Comparison of ENCODE assay signal across 9 mouse cellular contexts in genomic region chr16:20733731-20734730, GRCm38 (mm10). TPM values are rescaled to one million over a fixed set of nuclear protein-coding genes. Genes with fewer than 3 reads are reported as not detected.
DNase-seq lines count a peak whose midpoint lies in the region; ATAC-seq and TF ChIP-seq lines count a peak whose summit lies in the region.
"Had no signal": no experiment of that assay in that cellular context is flagged by ENCODE, and none has a peak within 500 bp of the region (broad histone marks: within the 10 kb centered on the region; RNA-seq: fewer than 3 reads in every experiment).

TSS of gene Thpo (minus strand) at chr16:20734511.

- no peak for TF ChIP-seq CTCF in small intestine, adult 2 months (IDR thresholded peaks at IDR 0.05; ENCODE audit: extremely low read depth, insufficient read length, insufficient replicate concordance, low read depth, low read length)

- ATAC-seq in heart, embryonic 12.5 days (ENCODE audit: insufficient number of reproducible peaks, low FRiP score) = no peak
- no peak for ATAC-seq in limb, embryonic 13.5 days (ENCODE audit: low FRiP score, low read depth)
- no peak for ATAC-seq in megakaryocyte-erythroid progenitor cell, adult 5-6 weeks (replicated peaks; ENCODE audit: low FRiP score, low TSS enrichment, poor library complexity, severe bottlenecking)

- no peaks in the 10 kb centered on the region for H3K36me3 ChIP-seq in heart, embryonic 12.5 days
- H3K36me3 ChIP-seq in forebrain, embryonic 10.5 days (replicated peaks) = no peaks in the 10 kb centered on the region
- H3K36me3 ChIP-seq in limb, embryonic 13.5 days = peaks cover 14% of the 10 kb centered on the region
- H3K36me3 ChIP-seq in small intestine, adult 2 months (ENCODE audit: control insufficient read depth, insufficient read depth, low read length) = no peaks in the 10 kb centered on the region

- H3K27me3 ChIP-seq in heart, embryonic 12.5 days (replicated peaks) = peaks cover 68% of the 10 kb centered on the region
- H3K27me3 ChIP-seq in forebrain, embryonic 10.5 days (ENCODE audit: poor library complexity, severe bottlenecking) = peaks cover 68% of the 10 kb centered on the region
- H3K27me3 ChIP-seq in limb, embryonic 13.5 days = peaks cover 47% of the 10 kb centered on the region
- peaks cover 20% of the 10 kb centered on the region for H3K27me3 ChIP-seq in small intestine, adult 2 months (ENCODE audit: control insufficient read depth, insufficient read depth, low read length)

- peak within 1 kb of the TSS; percentile 79 for H3K9ac ChIP-seq in heart, embryonic 12.5 days
- H3K9ac ChIP-seq in limb, embryonic 13.5 days = peak within 1 kb of the TSS; percentile 81

- WGBS in heart, embryonic 12.5 days = 2% methylated on average over 45 of the region's 45 CpGs
- 3% methylated on average over 45 of the region's 45 CpGs for WGBS in forebrain, embryonic 10.5 days
- 3% methylated on average over 45 of the region's 45 CpGs for WGBS in limb, embryonic 13.5 days
- WGBS in small intestine, adult 2 months = 9% methylated on average over 45 of the region's 45 CpGs

- H3K4me1 ChIP-seq in heart, embryonic 12.5 days (replicated peaks) = peaks cover 19% of the 10 kb centered on the region
- peaks cover 39% of the 10 kb centered on the region for H3K4me1 ChIP-seq in forebrain, embryonic 10.5 days
- H3K4me1 ChIP-seq in limb, embryonic 13.5 days = peaks cover 29% of the 10 kb centered on the region
- H3K4me1 ChIP-seq in small intestine, adult 2 months (ENCODE audit: control insufficient read depth, insufficient read depth, insufficient read length, low read length) = peaks cover 13% of the 10 kb centered on the region

- no peaks in the 10 kb centered on the region for H3K9me3 ChIP-seq in heart, embryonic 12.5 days (replicated peaks)
- H3K9me3 ChIP-seq in forebrain, embryonic 10.5 days = no peaks in the 10 kb centered on the region
- no peaks in the 10 kb centered on the region for H3K9me3 ChIP-seq in limb, embryonic 13.5 days

- no peak within 1 kb of the TSS for H3K27ac ChIP-seq in heart, embryonic 12.5 days (ENCODE audit: poor library complexity, severe bottlenecking)
- peak within 1 kb of the TSS; percentile 91 for H3K27ac ChIP-seq in forebrain, embryonic 10.5 days
- H3K27ac ChIP-seq in limb, embryonic 13.5 days = peak within 1 kb of the TSS; percentile 80; the same call in 1 of the 2 replicates
- no peak within 1 kb of the TSS for H3K27ac ChIP-seq in small intestine, adult 2 months (ENCODE audit: insufficient read depth, low read depth, low read length)
- H3K27ac ChIP-seq: macrophage had no signal

- intact Hi-C loops in heart, postnatal 14 days (cut with DNase I) = no loop called here

- peak within 1 kb of the TSS; percentile 71 for H3K4me3 ChIP-seq in heart, embryonic 12.5 days
- H3K4me3 ChIP-seq in forebrain, embryonic 10.5 days = peak within 1 kb of the TSS; percentile 79
- H3K4me3 ChIP-seq in limb, embryonic 13.5 days = peak within 1 kb of the TSS; percentile 71
- H3K4me3 ChIP-seq in small intestine, adult 2 months (ENCODE audit: low read depth, low read length) = peak within 1 kb of the TSS; percentile 68

- TF ChIP-seq POLR2A in small intestine, adult 2 months (IDR thresholded peaks at IDR 0.05; ENCODE audit: low read depth, low read length) = no peak

- no peak for DNase-seq in heart, postnatal 14 days
- DNase-seq in R1 (ENCODE audit: low read depth, low spot score) = peak; percentile 32
- peak; percentile 39 for DNase-seq in forebrain, embryonic 10.5 days (ENCODE audit: extremely low spot score, low spot score)
- DNase-seq in adrenal gland, postnatal 4 days (ENCODE audit: low spot score in 2 of 2) = no peak

- H3K4me2 ChIP-seq in heart, embryonic 12.5 days = peak within 1 kb of the TSS; percentile 99
- H3K4me2 ChIP-seq in limb, embryonic 13.5 days (replicated peaks) = peak within 1 kb of the TSS; percentile 96

RNA-seq across cellular contexts. Expression of gene Thpo, which starts in this region (rescaled TPM):
- polyA plus RNA-seq in heart, embryonic 12.5 days (2016; fragmentation: Nextera tagmentation; extraction: Ambion mirVana) = 0.14 and 0.22 TPM in 2 replicates
- under 1 TPM; 0.15 to 0.36 TPM for total RNA-seq in heart, postnatal 14 days (2021)
- 0.31 and 0.46 TPM in 2 replicates for polyA plus RNA-seq in forebrain, embryonic 10.5 days (2016; fragmentation: Nextera tagmentation; extraction: Ambion mirVana)
- 0.66 and 0.74 TPM in 2 replicates for polyA plus RNA-seq in limb, embryonic 13.5 days (2015; fragmentation: Nextera tagmentation; extraction: Ambion mirVana)
- polyA plus RNA-seq in small intestine, adult 2 months (2012; rRNA removed) = 2.0 and 4.0 TPM in 2 replicates
- total RNA-seq in adrenal gland, postnatal 4 days (2021) = 1 to 10 TPM; 3.8 to 5.0 TPM
- not detected in 2 replicates for total RNA-seq in megakaryocyte-erythroid progenitor cell, adult 5-6 weeks (2014; fragmentation: Nextera tagmentation)
- total RNA-seq in megakaryocyte-erythroid progenitor cell, adult 5-6 weeks (2017) = not detected in 2 replicates
- polyA plus RNA-seq: macrophage had no signal

Comparison
In these comparisons a context has a peak if more than half of its experiments do, and no peak if none do; other contexts are left out.
1. Peak in DNase-seq, H3K4me3 ChIP-seq and H3K27ac ChIP-seq in forebrain, embryonic 10.5 days; RNA of the gene not detected or under 1 TPM.